Mouse (Mus musculus): Measurements from ENCODE around the gene Orc2. TPM values are rescaled to one million over a fixed set of nuclear protein-coding genes. Genes with fewer than 3 reads are reported as not detected.

The Orc2 gene
- total and polyA plus RNA-seq, 2 experiments from 2014 or later, result 16.1 to 84.8 TPM

DNA sequence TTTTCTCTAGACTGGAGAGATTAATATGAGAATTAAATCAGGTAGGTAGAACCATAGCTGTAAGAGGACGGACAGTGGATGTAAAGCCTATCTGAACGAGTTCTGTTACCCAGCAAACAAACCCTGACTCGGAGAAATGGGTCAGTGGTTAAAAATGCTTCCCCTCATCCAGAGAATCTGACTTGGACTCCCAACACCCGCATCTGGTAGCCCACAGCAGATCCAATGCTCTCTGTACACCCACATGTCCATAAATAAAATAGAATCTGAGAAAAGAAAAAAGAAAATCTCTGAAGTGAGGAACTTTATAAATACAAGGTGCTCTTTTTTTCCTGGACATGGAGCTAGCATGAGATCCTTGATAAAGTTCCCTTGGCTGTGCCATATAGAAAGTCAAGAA is 7.2 kb downstream of the Orc2 start:
- Histone ChIP-seq H3K27me3 (ENCODE audit: insufficient read depth, low read length) (no peaks in the 10 kb centered on the region), H3K4me1 (ENCODE audit: insufficient read depth, low read length) (no peaks in the 10 kb centered on the region), H3K27ac (ENCODE audit: low read depth, low read length) (no peak overlapping the region), H3K4me3 (ENCODE audit: low read depth, low read length) (no peak overlapping the region), H3K36me3 (ENCODE audit: insufficient read depth, low read length) (peaks cover 40% of the 10 kb centered on the region), H3K9me3 (ENCODE audit: low read length) (no peaks in the 10 kb centered on the region), H3K4me2 (ENCODE audit: low read depth, low read length, poor library complexity, severe bottlenecking) (no peak overlapping the region), H3K9ac (replicated peaks; ENCODE audit: low read length, poor library complexity, severe bottlenecking) (no peak overlapping the region)
- 96% methylated on average over 4 of the region's 4 CpGs for WGBS
- DNase-seq (ENCODE audit: low spot score) (no peak), ATAC-seq (ENCODE audit: low FRiP score) (no peak)
- no peak for TF ChIP-seq CTCF (IDR thresholded peaks at IDR 0.05)

DNA sequence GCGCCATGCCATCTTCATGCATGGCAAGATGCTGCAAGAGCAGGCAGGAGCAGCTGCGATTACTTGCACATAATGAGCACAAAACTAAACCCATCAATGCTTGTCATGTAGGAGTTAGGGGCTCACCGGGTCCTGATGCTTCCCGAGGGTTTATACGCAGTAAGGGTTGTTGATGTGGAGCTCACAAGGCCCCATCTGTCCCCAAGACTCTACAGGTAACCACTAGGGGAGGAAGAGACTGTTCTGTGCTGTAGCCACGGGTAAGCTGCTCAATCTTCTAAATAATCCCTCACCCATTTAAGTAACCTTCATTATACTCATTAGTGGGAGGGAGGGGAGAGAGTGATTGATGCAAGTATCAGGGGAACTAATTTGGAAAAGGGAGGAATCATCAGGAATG is 9.3 kb downstream of the Orc2 start:
- Histone ChIP-seq H3K4me1 (ENCODE audit: insufficient read depth, low read length) (no peaks in the 10 kb centered on the region), H3K9me3 (ENCODE audit: low read length) (no peaks in the 10 kb centered on the region), H3K4me2 (ENCODE audit: low read depth, low read length, poor library complexity, severe bottlenecking) (no peak overlapping the region), H3K9ac (replicated peaks; ENCODE audit: low read length, poor library complexity, severe bottlenecking) (no peak overlapping the region), H3K4me3 (ENCODE audit: low read depth, low read length) (no peak overlapping the region), H3K27me3 (ENCODE audit: insufficient read depth, low read length) (no peaks in the 10 kb centered on the region), H3K36me3 (ENCODE audit: insufficient read depth, low read length) (peaks cover 45% of the 10 kb centered on the region), H3K27ac (ENCODE audit: low read depth, low read length) (no peak overlapping the region)
- 93% methylated on average over 6 of the region's 6 CpGs for WGBS
- TF ChIP-seq CTCF (IDR thresholded peaks at IDR 0.05), result no peak
- no peak for ATAC-seq (ENCODE audit: low FRiP score)
- DNase-seq (ENCODE audit: low spot score), result no peak

DNA sequence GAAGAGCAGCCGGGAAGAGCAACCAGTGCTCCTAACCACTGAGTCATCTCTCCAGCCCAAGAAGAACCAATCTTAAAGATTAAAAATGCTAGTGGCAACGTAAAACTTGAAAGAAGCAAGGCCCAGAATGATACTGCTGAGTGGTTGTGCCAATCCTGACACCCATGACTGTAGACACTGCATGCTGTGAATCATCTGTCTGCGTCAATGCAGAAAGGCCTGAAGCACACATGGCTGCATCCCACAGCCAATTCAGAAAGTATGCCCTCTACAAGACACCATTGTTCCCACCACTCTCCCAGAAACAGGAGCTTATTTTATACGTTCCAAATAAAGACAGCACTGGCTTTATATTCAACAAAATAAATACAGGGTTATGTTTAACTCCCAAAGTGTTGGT is 22.3 kb downstream of the Orc2 start:
- no peak overlapping the region for H3K27ac ChIP-seq (ENCODE audit: low read depth, low read length)
- no peak overlapping the region for H3K4me3 ChIP-seq (ENCODE audit: low read depth, low read length)
- H3K9ac ChIP-seq (replicated peaks; ENCODE audit: low read length, poor library complexity, severe bottlenecking), result no peak overlapping the region
- H3K27me3 ChIP-seq (ENCODE audit: insufficient read depth, low read length), result no peaks in the 10 kb centered on the region
- DNase-seq (ENCODE audit: low spot score), result no peak
- peaks cover 51% of the 10 kb centered on the region for H3K36me3 ChIP-seq (ENCODE audit: insufficient read depth, low read length)
- TF ChIP-seq CTCF (IDR thresholded peaks at IDR 0.05), result no peak
- ATAC-seq (ENCODE audit: low FRiP score), result no peak
- H3K9me3 ChIP-seq (ENCODE audit: low read length), result no peaks in the 10 kb centered on the region
- 93% methylated on average over 4 of the region's 4 CpGs for WGBS
- H3K4me1 ChIP-seq (ENCODE audit: insufficient read depth, low read length), result no peaks in the 10 kb centered on the region
- H3K4me2 ChIP-seq (ENCODE audit: low read depth, low read length, poor library complexity, severe bottlenecking), result no peak overlapping the region

GRCm38 (mm10) chr1:58475662-58476061 is 29.2 kb downstream of the Orc2 start:
- WGBS, result over 99% methylated on average over 8 of the region's 8 CpGs
- DNase-seq (ENCODE audit: low spot score), result no peak
- Histone ChIP-seq H3K27me3 (ENCODE audit: insufficient read depth, low read length) (no peaks in the 10 kb centered on the region), H3K4me1 (ENCODE audit: insufficient read depth, low read length) (no peaks in the 10 kb centered on the region), H3K4me3 (ENCODE audit: low read depth, low read length) (no peak overlapping the region), H3K9ac (replicated peaks; ENCODE audit: low read length, poor library complexity, severe bottlenecking) (no peak overlapping the region), H3K27ac (ENCODE audit: low read depth, low read length) (no peak overlapping the region), H3K4me2 (ENCODE audit: low read depth, low read length, poor library complexity, severe bottlenecking) (no peak overlapping the region), H3K36me3 (ENCODE audit: insufficient read depth, low read length) (peaks cover 58% of the 10 kb centered on the region), H3K9me3 (ENCODE audit: low read length) (no peaks in the 10 kb centered on the region)
- ATAC-seq (ENCODE audit: low FRiP score), result no peak
- TF ChIP-seq CTCF (IDR thresholded peaks at IDR 0.05), result no peak

DNA sequence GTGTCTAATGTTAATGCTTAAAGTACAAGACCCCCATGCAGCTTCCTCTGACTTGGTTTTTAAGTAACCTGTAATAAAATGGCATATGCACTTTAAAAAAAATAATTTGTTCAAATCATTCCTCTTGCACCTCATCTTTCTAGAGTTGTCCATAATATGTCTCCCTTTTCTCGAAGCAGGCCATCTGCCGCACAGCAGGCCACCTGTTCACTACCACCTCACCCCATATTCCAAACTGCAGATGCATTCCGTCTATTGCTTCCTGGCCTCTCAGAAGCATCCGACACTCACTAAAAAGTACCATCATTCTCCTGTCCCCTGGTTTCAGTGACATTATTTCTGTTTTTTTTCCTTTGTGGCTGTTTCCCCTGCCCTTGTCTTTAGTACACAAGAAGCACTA is 39.3 kb downstream of the Orc2 start:
- Histone ChIP-seq H3K9me3 (ENCODE audit: low read length) (no peaks in the 10 kb centered on the region), H3K9ac (replicated peaks; ENCODE audit: low read length, poor library complexity, severe bottlenecking) (no peak overlapping the region), H3K4me2 (ENCODE audit: low read depth, low read length, poor library complexity, severe bottlenecking) (no peak overlapping the region), H3K4me1 (ENCODE audit: insufficient read depth, low read length) (no peaks in the 10 kb centered on the region), H3K27me3 (ENCODE audit: insufficient read depth, low read length) (no peaks in the 10 kb centered on the region), H3K36me3 (ENCODE audit: insufficient read depth, low read length) (peaks cover 62% of the 10 kb centered on the region), H3K27ac (ENCODE audit: low read depth, low read length) (no peak overlapping the region), H3K4me3 (ENCODE audit: low read depth, low read length) (no peak overlapping the region)
- TF ChIP-seq CTCF (IDR thresholded peaks at IDR 0.05), result no peak
- DNase-seq (ENCODE audit: low spot score), result no peak
- no peak for ATAC-seq (ENCODE audit: low FRiP score)
- WGBS, result 91% methylated on average over 4 of the region's 4 CpGs

- Histone ChIP-seq H3K27me3 (ENCODE audit: insufficient read depth, low read length) (no peaks in the 10 kb centered on the region), H3K9me3 (ENCODE audit: low read length) (no peaks in the 10 kb centered on the region), H3K4me3 (ENCODE audit: low read depth, low read length) (no peak overlapping the region), H3K36me3 (ENCODE audit: insufficient read depth, low read length) (peaks cover 64% of the 10 kb centered on the region), H3K4me2 (ENCODE audit: low read depth, low read length, poor library complexity, severe bottlenecking) (no peak overlapping the region), H3K4me1 (ENCODE audit: insufficient read depth, low read length) (no peaks in the 10 kb centered on the region), H3K9ac (replicated peaks; ENCODE audit: low read length, poor library complexity, severe bottlenecking) (no peak overlapping the region), H3K27ac (ENCODE audit: low read depth, low read length) (no peak overlapping the region)
- WGBS, result 94% methylated on average over 4 of the region's 4 CpGs
- DNase-seq (ENCODE audit: low spot score), result no peak
- no peak for TF ChIP-seq CTCF (IDR thresholded peaks at IDR 0.05)
- ATAC-seq (ENCODE audit: low FRiP score), result no peak
Measured at GRCm38 (mm10) chr1:58465042-58465441, 39.9 kb downstream of the Orc2 start.

Measured in midbrain, postnatal 0 days (tissue).